Mouse (Mus musculus): ENCODE results near the gene Gipr.
A peak's percentile ranks its signal among the peaks of the same experiment; 100 is the strongest.

Gene Gipr

GRCm38 (mm10) chr7:19165656-19166423 is at the start of gene Gipr:
Gipr (minus strand) TSS chr7:19166127.
- DNase-seq = no peak

- no peak for DNase-seq
These were observed 49.0 kb upstream of the Gipr start for GRCm38 (mm10) chr7:19214940-19215339.

- no peak for DNase-seq
These were observed 48.4 kb upstream of the Gipr start for GRCm38 (mm10) chr7:19214369-19214768.

GRCm38 (mm10) chr7:19213385-19213784 is 47.5 kb upstream of the Gipr start:
- no peak for DNase-seq

- no peak for DNase-seq
These were observed 46.2 kb upstream of the Gipr start, which contains the start of gene Gpr4 for GRCm38 (mm10) chr7:19211996-19212755. Gpr4 (plus strand) TSS chr7:19212538.

- no peak for DNase-seq
These were observed 45.2 kb upstream of the Gipr start for GRCm38 (mm10) chr7:19211041-19211675.

GRCm38 (mm10) chr7:19210010-19210409 is 44.1 kb upstream of the Gipr start:
- peak in 1 of 2 experiments; percentile 49 for DNase-seq

GRCm38 (mm10) chr7:19209494-19209893 is 43.6 kb upstream of the Gipr start:
- no peak for DNase-seq

GRCm38 (mm10) chr7:19208944-19209472 is 43.1 kb upstream of the Gipr start:
- DNase-seq = peak; percentile 80 to 86

- DNase-seq = no peak
These were observed 42.4 kb upstream of the Gipr start for GRCm38 (mm10) chr7:19208201-19208910.

GRCm38 (mm10) chr7:19202065-19202850 is 36.3 kb upstream of the Gipr start:
- no peak for DNase-seq

GRCm38 (mm10) chr7:19201660-19202059 is 35.7 kb upstream of the Gipr start:
- no peak for DNase-seq

GRCm38 (mm10) chr7:19197985-19198384 is 32.1 kb upstream of the Gipr start:
- DNase-seq = peak in 1 of 2 experiments; percentile 65

- peak; percentile 42 to 67 for DNase-seq
These were observed 30.7 kb upstream of the Gipr start for GRCm38 (mm10) chr7:19196676-19197075.

GRCm38 (mm10) chr7:19194676-19195075 is 28.7 kb upstream of the Gipr start:
- DNase-seq = no peak

GRCm38 (mm10) chr7:19184758-19185157 is 18.8 kb upstream of the Gipr start:
- DNase-seq = no peak

GRCm38 (mm10) chr7:19184250-19184649 is 18.3 kb upstream of the Gipr start:
- no peak for DNase-seq

GRCm38 (mm10) chr7:19180862-19181429 is 15.0 kb upstream of the Gipr start:
- no peak for DNase-seq

- no peak for DNase-seq
These were observed 14.0 kb upstream of the Gipr start for GRCm38 (mm10) chr7:19179936-19180335.

- peak; percentile 56 to 70 for DNase-seq
These were observed 13.2 kb upstream of the Gipr start for GRCm38 (mm10) chr7:19179173-19179572.

- DNase-seq = peak; percentile 87 to 93
These were observed 12.6 kb upstream of the Gipr start for GRCm38 (mm10) chr7:19178443-19179092.

All from cerebellum, postnatal 14 days (tissue).